Mouse (Mus musculus): ENCODE measurements around the gene Shld1. TPM values are rescaled to one million over a fixed set of nuclear protein-coding genes. Genes with fewer than 3 reads are reported as not detected.

Shld1 gene
- 14.1 and 14.9 TPM in 2 replicates for polyA plus RNA-seq (2014; fragmentation: Nextera tagmentation; extraction: Ambion mirVana)

DNA sequence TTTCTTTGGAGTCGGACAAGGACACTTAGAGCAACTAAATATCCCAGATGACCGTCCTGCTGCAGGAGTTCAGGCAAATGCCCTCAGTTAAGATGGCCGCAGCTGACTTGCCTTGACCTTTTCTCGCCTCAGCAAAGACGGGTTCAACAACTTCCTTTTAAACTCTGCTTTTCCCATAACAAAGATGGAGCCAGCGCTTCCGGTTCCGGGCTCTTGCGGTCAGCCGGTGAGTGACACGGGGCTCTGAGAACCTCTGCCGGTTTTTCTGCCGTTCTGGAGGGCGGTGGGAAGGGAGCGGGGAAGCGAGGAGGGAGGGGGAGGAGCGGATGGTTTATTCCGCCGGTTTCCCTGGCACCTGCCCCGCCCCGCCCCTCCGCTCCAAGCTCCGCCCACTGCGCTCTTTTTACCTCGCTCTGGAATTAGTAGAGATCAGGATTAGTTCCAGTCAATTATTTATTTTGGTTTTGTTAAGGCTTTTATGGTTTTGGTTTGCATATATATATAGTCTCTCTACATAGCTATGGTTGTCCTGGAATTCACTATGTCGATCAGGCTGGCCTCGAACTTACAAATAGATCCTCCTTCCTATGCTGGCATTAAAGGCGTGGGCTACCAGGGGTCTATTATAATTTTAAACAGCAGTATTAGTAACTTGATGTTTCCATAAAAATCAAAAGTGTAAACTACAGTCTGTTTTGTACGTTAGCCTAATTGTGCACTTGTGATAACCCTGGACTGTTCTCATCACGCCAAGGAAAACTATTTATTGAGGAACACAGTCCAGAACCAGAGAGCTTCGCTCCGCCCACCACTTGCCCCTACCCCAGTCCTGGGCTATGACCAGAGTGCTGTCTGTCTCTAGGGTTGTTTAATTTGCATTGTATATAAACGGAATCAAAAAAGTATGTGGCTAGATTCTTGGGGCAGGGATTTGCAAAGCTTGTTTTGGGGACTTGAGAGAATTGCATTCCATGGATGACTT, at the start of gene Shld1:
TSS of gene Shld1 (plus strand) at position 176 of the 982 bp plus-strand sequence.
- WGBS: 10% methylated on average over 32 of the region's 33 CpGs
- H3K27ac ChIP-seq (ENCODE audit: low read depth, low read length): peak within 1 kb of the TSS; percentile 69
- ATAC-seq (replicated peaks; ENCODE audit: low FRiP score): peak; percentile 80

GRCm38 (mm10) chr2:132638306-132638705, 48.4 kb upstream of the Shld1 start:
- no peaks in the 10 kb centered on the region for H3K9me3 ChIP-seq (ENCODE audit: control insufficient read depth, low read length)
- ATAC-seq (replicated peaks; ENCODE audit: low FRiP score): no peak
- 87% methylated on average over 6 of the region's 6 CpGs for WGBS
- no peak overlapping the region for H3K4me3 ChIP-seq (ENCODE audit: low read depth, low read length)
- no peak overlapping the region for H3K4me2 ChIP-seq
- no peaks in the 10 kb centered on the region for H3K36me3 ChIP-seq (ENCODE audit: control insufficient read depth, insufficient read depth, low read length)
- no peaks in the 10 kb centered on the region for H3K27me3 ChIP-seq (replicated peaks; ENCODE audit: control insufficient read depth, insufficient read depth, low read length)
- DNase-seq (ENCODE audit: low spot score): no peak
- H3K4me1 ChIP-seq (replicated peaks; ENCODE audit: control insufficient read depth, insufficient read depth, low read length): no peaks in the 10 kb centered on the region
- H3K9ac ChIP-seq (ENCODE audit: low read depth, low read length): no peak overlapping the region
- H3K27ac ChIP-seq (ENCODE audit: low read depth, low read length): no peak overlapping the region

More for the DNA sequence above, at the start of gene Shld1:
- no peaks in the 10 kb centered on the region for H3K36me3 ChIP-seq (ENCODE audit: control insufficient read depth, insufficient read depth, low read length)
- H3K4me1 ChIP-seq (replicated peaks; ENCODE audit: control insufficient read depth, insufficient read depth, low read length): peaks cover 28% of the 10 kb centered on the region
- H3K4me2 ChIP-seq: peak within 1 kb of the TSS; percentile 64
- H3K4me3 ChIP-seq (ENCODE audit: low read depth, low read length): peak within 1 kb of the TSS; percentile 59
- no peaks in the 10 kb centered on the region for H3K9me3 ChIP-seq (ENCODE audit: control insufficient read depth, low read length)
- H3K27me3 ChIP-seq (replicated peaks; ENCODE audit: control insufficient read depth, insufficient read depth, low read length): no peaks in the 10 kb centered on the region
- H3K9ac ChIP-seq (ENCODE audit: low read depth, low read length): peak within 1 kb of the TSS; percentile 69
- DNase-seq (ENCODE audit: low spot score): peak; percentile 82

- H3K9me3 ChIP-seq (ENCODE audit: control insufficient read depth, low read length): no peaks in the 10 kb centered on the region
- DNase-seq (ENCODE audit: low spot score): no peak
- H3K4me2 ChIP-seq: no peak overlapping the region
- no peaks in the 10 kb centered on the region for H3K27me3 ChIP-seq (replicated peaks; ENCODE audit: control insufficient read depth, insufficient read depth, low read length)
- WGBS: 63% methylated on average over 7 of the region's 7 CpGs
- H3K4me1 ChIP-seq (replicated peaks; ENCODE audit: control insufficient read depth, insufficient read depth, low read length): no peaks in the 10 kb centered on the region
- ATAC-seq (replicated peaks; ENCODE audit: low FRiP score): no peak
- H3K4me3 ChIP-seq (ENCODE audit: low read depth, low read length): no peak overlapping the region
- no peak overlapping the region for H3K27ac ChIP-seq (ENCODE audit: low read depth, low read length)
- H3K36me3 ChIP-seq (ENCODE audit: control insufficient read depth, insufficient read depth, low read length): no peaks in the 10 kb centered on the region
- H3K9ac ChIP-seq (ENCODE audit: low read depth, low read length): no peak overlapping the region
These were observed 47.4 kb upstream of the Shld1 start for GRCm38 (mm10) chr2:132639337-132639736.

DNA sequence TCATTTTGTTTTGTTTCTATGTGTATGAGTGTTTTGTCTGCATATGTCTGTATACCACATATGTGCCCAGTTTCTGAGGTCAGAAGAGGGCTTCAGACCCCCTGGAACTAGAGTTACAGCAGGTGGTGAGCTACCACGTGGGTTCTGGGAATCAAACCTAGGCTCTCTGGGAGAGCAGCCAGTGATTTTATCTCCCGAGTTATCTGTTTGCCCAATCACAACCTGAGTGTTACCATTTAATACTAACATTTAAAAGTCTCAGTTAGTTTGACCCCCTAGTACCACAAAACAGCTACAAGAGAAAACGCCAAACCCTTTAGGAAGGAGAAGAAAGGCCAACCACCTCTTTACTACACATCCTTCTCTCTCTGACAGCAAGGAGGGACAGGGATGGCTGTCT, 45.5 kb upstream of the Shld1 start:
- Histone ChIP-seq H3K27me3 (replicated peaks; ENCODE audit: control insufficient read depth, insufficient read depth, low read length) (no peaks in the 10 kb centered on the region), H3K36me3 (ENCODE audit: control insufficient read depth, insufficient read depth, low read length) (no peaks in the 10 kb centered on the region), H3K4me2 (no peak overlapping the region), H3K9me3 (ENCODE audit: control insufficient read depth, low read length) (no peaks in the 10 kb centered on the region), H3K4me1 (replicated peaks; ENCODE audit: control insufficient read depth, insufficient read depth, low read length) (no peaks in the 10 kb centered on the region), H3K4me3 (ENCODE audit: low read depth, low read length) (no peak overlapping the region), H3K9ac (ENCODE audit: low read depth, low read length) (no peak overlapping the region), H3K27ac (ENCODE audit: low read depth, low read length) (no peak overlapping the region)
- DNase-seq (ENCODE audit: low spot score) (no peak), ATAC-seq (replicated peaks; ENCODE audit: low FRiP score) (no peak)
- 49% methylated on average over 3 of the region's 3 CpGs for WGBS

- H3K9me3 ChIP-seq (ENCODE audit: control insufficient read depth, low read length): no peaks in the 10 kb centered on the region
- 63% methylated on average over 4 of the region's 4 CpGs for WGBS
- ATAC-seq (replicated peaks; ENCODE audit: low FRiP score) (no peak), DNase-seq (ENCODE audit: low spot score) (no peak)
- no peak overlapping the region for H3K4me3 ChIP-seq (ENCODE audit: low read depth, low read length)
- H3K27me3 ChIP-seq (replicated peaks; ENCODE audit: control insufficient read depth, insufficient read depth, low read length): no peaks in the 10 kb centered on the region
- H3K4me2 ChIP-seq: no peak overlapping the region
- no peaks in the 10 kb centered on the region for H3K4me1 ChIP-seq (replicated peaks; ENCODE audit: control insufficient read depth, insufficient read depth, low read length)
- H3K9ac ChIP-seq (ENCODE audit: low read depth, low read length): no peak overlapping the region
- H3K27ac ChIP-seq (ENCODE audit: low read depth, low read length): no peak overlapping the region
- no peaks in the 10 kb centered on the region for H3K36me3 ChIP-seq (ENCODE audit: control insufficient read depth, insufficient read depth, low read length)
These were observed 43.6 kb upstream of the Shld1 start for GRCm38 (mm10) chr2:132643161-132643560.

DNA sequence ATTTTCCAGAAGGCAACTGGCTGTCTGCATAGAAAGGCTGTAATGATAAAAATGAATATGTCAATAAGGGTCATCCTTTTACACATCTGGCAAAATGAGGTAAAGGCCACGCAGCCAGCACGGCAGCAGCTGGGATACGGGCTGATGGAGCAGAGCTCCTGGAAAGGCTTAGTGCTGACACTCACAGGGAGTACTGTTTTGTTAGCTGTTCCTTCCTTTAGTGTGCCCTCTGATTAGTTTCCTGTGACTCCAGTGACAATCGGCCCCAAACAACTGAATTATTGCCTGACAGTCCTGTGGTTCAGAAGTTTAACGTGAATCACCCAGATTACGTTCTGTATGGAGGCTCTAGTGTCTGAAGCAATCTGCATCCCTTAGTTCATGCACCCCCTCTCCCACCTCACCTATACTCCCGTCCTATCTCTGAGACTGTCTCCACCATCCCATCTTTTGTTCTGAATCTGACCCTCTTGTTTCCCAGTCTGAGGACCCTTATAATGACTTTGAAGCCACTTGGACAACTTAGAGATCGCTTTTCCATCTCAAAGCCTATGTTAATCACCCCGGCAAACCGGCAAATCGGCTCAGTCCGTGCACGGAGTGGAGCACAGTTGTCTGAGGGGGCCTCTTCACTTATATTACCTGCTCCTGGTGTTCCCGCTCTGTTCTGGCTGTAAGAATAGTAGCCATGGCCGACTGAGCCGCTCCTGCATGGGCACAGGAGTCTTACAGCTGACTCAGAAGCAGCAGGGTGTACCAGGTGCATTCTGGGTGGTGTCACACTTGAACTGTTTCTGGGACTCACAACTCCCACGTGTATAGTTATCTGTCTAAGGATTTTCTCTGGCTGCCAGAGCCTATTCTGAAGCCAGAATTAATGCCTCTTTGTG, 39.6 kb upstream of the Shld1 start:
- no peak overlapping the region for H3K4me3 ChIP-seq (ENCODE audit: low read depth, low read length)
- H3K4me1 ChIP-seq (replicated peaks; ENCODE audit: control insufficient read depth, insufficient read depth, low read length): no peaks in the 10 kb centered on the region
- H3K9me3 ChIP-seq (ENCODE audit: control insufficient read depth, low read length): no peaks in the 10 kb centered on the region
- ATAC-seq (replicated peaks; ENCODE audit: low FRiP score): no peak
- WGBS: 71% methylated on average over 17 of the region's 17 CpGs
- no peaks in the 10 kb centered on the region for H3K36me3 ChIP-seq (ENCODE audit: control insufficient read depth, insufficient read depth, low read length)
- no peaks in the 10 kb centered on the region for H3K27me3 ChIP-seq (replicated peaks; ENCODE audit: control insufficient read depth, insufficient read depth, low read length)
- DNase-seq (ENCODE audit: low spot score): no peak
- H3K4me2 ChIP-seq: no peak overlapping the region
- H3K27ac ChIP-seq (ENCODE audit: low read depth, low read length): no peak overlapping the region
- no peak overlapping the region for H3K9ac ChIP-seq (ENCODE audit: low read depth, low read length)

GRCm38 (mm10) chr2:132649352-132649870, 37.3 kb upstream of the Shld1 start:
- Histone ChIP-seq H3K4me1 (replicated peaks; ENCODE audit: control insufficient read depth, insufficient read depth, low read length) (no peaks in the 10 kb centered on the region), H3K36me3 (ENCODE audit: control insufficient read depth, insufficient read depth, low read length) (no peaks in the 10 kb centered on the region), H3K27me3 (replicated peaks; ENCODE audit: control insufficient read depth, insufficient read depth, low read length) (no peaks in the 10 kb centered on the region), H3K27ac (ENCODE audit: low read depth, low read length) (no peak overlapping the region), H3K9ac (ENCODE audit: low read depth, low read length) (no peak overlapping the region), H3K4me3 (ENCODE audit: low read depth, low read length) (no peak overlapping the region), H3K9me3 (ENCODE audit: control insufficient read depth, low read length) (no peaks in the 10 kb centered on the region), H3K4me2 (no peak overlapping the region)
- ATAC-seq (replicated peaks; ENCODE audit: low FRiP score): no peak
- DNase-seq (ENCODE audit: low spot score): no peak
- 77% methylated on average over 10 of the region's 10 CpGs for WGBS

- ATAC-seq (replicated peaks; ENCODE audit: low FRiP score) (no peak), DNase-seq (ENCODE audit: low spot score) (no peak)
- H3K9me3 ChIP-seq (ENCODE audit: control insufficient read depth, low read length): no peaks in the 10 kb centered on the region
- 74% methylated on average over 2 of the region's 2 CpGs for WGBS
- H3K36me3 ChIP-seq (ENCODE audit: control insufficient read depth, insufficient read depth, low read length): no peaks in the 10 kb centered on the region
- no peak overlapping the region for H3K4me2 ChIP-seq
- H3K27ac ChIP-seq (ENCODE audit: low read depth, low read length): no peak overlapping the region
- H3K4me3 ChIP-seq (ENCODE audit: low read depth, low read length): no peak overlapping the region
- no peaks in the 10 kb centered on the region for H3K4me1 ChIP-seq (replicated peaks; ENCODE audit: control insufficient read depth, insufficient read depth, low read length)
- no peaks in the 10 kb centered on the region for H3K27me3 ChIP-seq (replicated peaks; ENCODE audit: control insufficient read depth, insufficient read depth, low read length)
- no peak overlapping the region for H3K9ac ChIP-seq (ENCODE audit: low read depth, low read length)
These were observed 36.2 kb upstream of the Shld1 start for GRCm38 (mm10) chr2:132650546-132650945.
